Mouse (Mus musculus): ENCODE results near the gene Gm26620. TPM values are rescaled to one million over a fixed set of nuclear protein-coding genes. Genes with fewer than 3 reads are reported as not detected.

Gm26620 gene
- total RNA-seq, 2 experiments from 2014 or later, result 0.45 to 0.80 TPM

GRCm38 (mm10) chr1:170871402-170871801 is 13.5 kb upstream of the Gm26620 start:
- DNase-seq, result no peak

GRCm38 (mm10) chr1:170871961-170872360 is 12.9 kb upstream of the Gm26620 start:
- no peak for DNase-seq

GRCm38 (mm10) chr1:170875676-170876075 is 9.2 kb upstream of the Gm26620 start:
- DNase-seq, result no peak

- DNase-seq, result no peak
Measured at GRCm38 (mm10) chr1:170876906-170877305, 8.0 kb upstream of the Gm26620 start.

- no peak for DNase-seq
Measured at GRCm38 (mm10) chr1:170882915-170883485, 1.9 kb upstream of the Gm26620 start.

- DNase-seq, result no peak
Measured at GRCm38 (mm10) chr1:170884390-170884789, 475 bp upstream of the Gm26620 start.

- no peak for DNase-seq
Measured at GRCm38 (mm10) chr1:170886044-170886458, 1.2 kb downstream of the Gm26620 start.

- DNase-seq, result no peak
Measured at GRCm38 (mm10) chr1:170889310-170889709, 4.4 kb downstream of the Gm26620 start.

GRCm38 (mm10) chr1:170891646-170892045 is 6.8 kb downstream of the Gm26620 start:
- no peak for DNase-seq

GRCm38 (mm10) chr1:170892279-170892678 is 7.4 kb downstream of the Gm26620 start:
- DNase-seq, result no peak

GRCm38 (mm10) chr1:170894603-170895602 is 10.0 kb downstream of the Gm26620 start:
- DNase-seq, result no peak

GRCm38 (mm10) chr1:170896651-170897281 is 11.9 kb downstream of the Gm26620 start:
- no peak for DNase-seq

- DNase-seq, result no peak
Measured at GRCm38 (mm10) chr1:170898413-170899075, 13.7 kb downstream of the Gm26620 start.

GRCm38 (mm10) chr1:170900799-170901467 is 16.1 kb downstream of the Gm26620 start:
- DNase-seq, result peak; percentile 42

GRCm38 (mm10) chr1:170901536-170902238 is 16.8 kb downstream of the Gm26620 start:
- DNase-seq, result peak; percentile 85

- no peak for DNase-seq
Measured at GRCm38 (mm10) chr1:170903485-170903884, 18.6 kb downstream of the Gm26620 start.

GRCm38 (mm10) chr1:170907111-170907455 is 22.2 kb downstream of the Gm26620 start:
- no peak for DNase-seq

- DNase-seq, result peak; percentile 27
Measured at GRCm38 (mm10) chr1:170907456-170908191, 22.8 kb downstream of the Gm26620 start.

- DNase-seq, result no peak
Measured at GRCm38 (mm10) chr1:170908341-170908740, 23.5 kb downstream of the Gm26620 start.

- no peak for DNase-seq
Measured at GRCm38 (mm10) chr1:170911907-170912660, 27.2 kb downstream of the Gm26620 start.
